Mouse (Mus musculus) layer of hippocampus, adult 11-12 months (tissue): ENCODE measurements at regions not wholly inside any gene's neighbourhood (a gene's known extent, or its start where the extent isn't known, plus 50 kb on each side); places are given as distances from the start of the nearest gene placed in this dataset.

ENCODE experiments used
- DNase-seq: peaks from one replicate; pipeline ENCODE4 v3.0.0; 2022; ENCODE audit warnings: low spot score

GRCm38 (mm10) chr10:53435181-53435874 is 55.6 kb upstream of the Cep85l start:
- peak; percentile 62 for DNase-seq

GRCm38 (mm10) chr10:53434376-53435171 is 54.8 kb upstream of the Cep85l start:
- no peak for DNase-seq

GRCm38 (mm10) chr10:53432794-53433193 is 53.0 kb upstream of the Cep85l start:
- no peak for DNase-seq

- DNase-seq = no peak
Observed at GRCm38 (mm10) chr10:53429539-53430344, 50.0 kb upstream of the Cep85l start.
